Mouse (Mus musculus): ENCODE data around the gene Zan. TPM values are rescaled to one million over a fixed set of nuclear protein-coding genes. Genes with fewer than 3 reads are reported as not detected.

Gene Zan
- polyA plus RNA-seq, 1 experiment from 2014 or later: not detected

GRCm38 (mm10) chr5:137519691-137520550, 43.1 kb upstream of the Zan start:
- H3K27ac ChIP-seq (replicated peaks; ENCODE audit: low read depth, low read length): no peak overlapping the region
- no peak for ATAC-seq (ENCODE audit: insufficient number of reproducible peaks, low FRiP score, low TSS enrichment, low read depth)
- no peaks in the 10 kb centered on the region for H3K4me1 ChIP-seq (ENCODE audit: control insufficient read depth, insufficient read depth, low read length)

GRCm38 (mm10) chr5:137518436-137518835, 41.6 kb upstream of the Zan start, which contains the start of gene Gigyf1:
Gigyf1 (plus strand) TSS chr5:137518548.
- DNase-seq (ENCODE audit: low spot score): peak; percentile 39
- no peak within 1 kb of the TSS for H3K27ac ChIP-seq (replicated peaks; ENCODE audit: low read depth, low read length)
- H3K27me3 ChIP-seq (ENCODE audit: control insufficient read depth, insufficient read depth, low read length): no peaks in the 10 kb centered on the region
- peaks cover 38% of the 10 kb centered on the region for H3K36me3 ChIP-seq (ENCODE audit: control insufficient read depth, insufficient read depth, low read length)
- WGBS: 73% methylated on average over 5 of the region's 5 CpGs
- no peak within 1 kb of the TSS for H3K4me3 ChIP-seq (ENCODE audit: low read depth, low read length)
- no peak within 1 kb of the TSS for H3K4me2 ChIP-seq (ENCODE audit: low read depth, severe bottlenecking)
- no peaks in the 10 kb centered on the region for H3K4me1 ChIP-seq (ENCODE audit: control insufficient read depth, insufficient read depth, low read length)
- no peaks in the 10 kb centered on the region for H3K9me3 ChIP-seq (ENCODE audit: control insufficient read depth, low read length)
- no peak for ATAC-seq (ENCODE audit: insufficient number of reproducible peaks, low FRiP score, low TSS enrichment, low read depth)
- H3K9ac ChIP-seq (ENCODE audit: low read length): no peak within 1 kb of the TSS

More at GRCm38 (mm10) chr5:137519691-137520550, 43.1 kb upstream of the Zan start:
- 92% methylated on average over 27 of the region's 27 CpGs for WGBS
- Histone ChIP-seq H3K36me3 (ENCODE audit: control insufficient read depth, insufficient read depth, low read length) (peaks cover 45% of the 10 kb centered on the region), H3K4me3 (ENCODE audit: low read depth, low read length) (no peak overlapping the region), H3K27me3 (ENCODE audit: control insufficient read depth, insufficient read depth, low read length) (no peaks in the 10 kb centered on the region), H3K9ac (ENCODE audit: low read length) (no peak overlapping the region), H3K4me2 (ENCODE audit: low read depth, severe bottlenecking) (no peak overlapping the region), H3K9me3 (ENCODE audit: control insufficient read depth, low read length) (no peaks in the 10 kb centered on the region)
- no peak for DNase-seq (ENCODE audit: low spot score)

- WGBS: 95% methylated on average over 3 of the region's 3 CpGs
- no peak overlapping the region for H3K27ac ChIP-seq (replicated peaks; ENCODE audit: low read depth, low read length)
- no peak overlapping the region for H3K4me3 ChIP-seq (ENCODE audit: low read depth, low read length)
- H3K27me3 ChIP-seq (ENCODE audit: control insufficient read depth, insufficient read depth, low read length): no peaks in the 10 kb centered on the region
- ATAC-seq (ENCODE audit: insufficient number of reproducible peaks, low FRiP score, low TSS enrichment, low read depth) (no peak), DNase-seq (ENCODE audit: low spot score) (no peak)
- peaks cover 7% of the 10 kb centered on the region; the same call in 1 of the 2 replicates for H3K36me3 ChIP-seq (ENCODE audit: control insufficient read depth, insufficient read depth, low read length)
- H3K9me3 ChIP-seq (ENCODE audit: control insufficient read depth, low read length): no peaks in the 10 kb centered on the region
- H3K4me1 ChIP-seq (ENCODE audit: control insufficient read depth, insufficient read depth, low read length): peaks cover 20% of the 10 kb centered on the region
- no peak overlapping the region for H3K9ac ChIP-seq (ENCODE audit: low read length)
- H3K4me2 ChIP-seq (ENCODE audit: low read depth, severe bottlenecking): no peak overlapping the region
Observed at GRCm38 (mm10) chr5:137514811-137515210, 37.9 kb upstream of the Zan start.

GRCm38 (mm10) chr5:137513951-137514721, 37.3 kb upstream of the Zan start:
- no peaks in the 10 kb centered on the region for H3K9me3 ChIP-seq (ENCODE audit: control insufficient read depth, low read length)
- no peak for ATAC-seq (ENCODE audit: insufficient number of reproducible peaks, low FRiP score, low TSS enrichment, low read depth)
- H3K9ac ChIP-seq (ENCODE audit: low read length): no peak overlapping the region
- H3K36me3 ChIP-seq (ENCODE audit: control insufficient read depth, insufficient read depth, low read length): peaks cover 7% of the 10 kb centered on the region; the same call in 1 of the 2 replicates
- no peak overlapping the region for H3K27ac ChIP-seq (replicated peaks; ENCODE audit: low read depth, low read length)
- no peak for DNase-seq (ENCODE audit: low spot score)
- H3K4me2 ChIP-seq (ENCODE audit: low read depth, severe bottlenecking): no peak overlapping the region; the same call in 1 of the 2 replicates
- H3K4me3 ChIP-seq (ENCODE audit: low read depth, low read length): no peak overlapping the region
- peaks cover 20% of the 10 kb centered on the region for H3K4me1 ChIP-seq (ENCODE audit: control insufficient read depth, insufficient read depth, low read length)
- WGBS: 90% methylated on average over 12 of the region's 12 CpGs
- no peaks in the 10 kb centered on the region for H3K27me3 ChIP-seq (ENCODE audit: control insufficient read depth, insufficient read depth, low read length)

GRCm38 (mm10) chr5:137512847-137513794, 36.3 kb upstream of the Zan start:
- peaks cover 7% of the 10 kb centered on the region; the same call in 1 of the 2 replicates for H3K36me3 ChIP-seq (ENCODE audit: control insufficient read depth, insufficient read depth, low read length)
- H3K4me1 ChIP-seq (ENCODE audit: control insufficient read depth, insufficient read depth, low read length): peaks cover 20% of the 10 kb centered on the region
- DNase-seq (ENCODE audit: low spot score) (peak; percentile 77), ATAC-seq (ENCODE audit: insufficient number of reproducible peaks, low FRiP score, low TSS enrichment, low read depth) (0 out of 2 replicates have a peak, but pooled peaks have one; percentile 27)
- no peaks in the 10 kb centered on the region for H3K27me3 ChIP-seq (ENCODE audit: control insufficient read depth, insufficient read depth, low read length)
- 78% methylated on average over 11 of the region's 11 CpGs for WGBS
- H3K27ac ChIP-seq (replicated peaks; ENCODE audit: low read depth, low read length): no peak overlapping the region
- no peak overlapping the region for H3K9ac ChIP-seq (ENCODE audit: low read length)
- no peak overlapping the region for H3K4me2 ChIP-seq (ENCODE audit: low read depth, severe bottlenecking)
- H3K4me3 ChIP-seq (ENCODE audit: low read depth, low read length): no peak overlapping the region
- H3K9me3 ChIP-seq (ENCODE audit: control insufficient read depth, low read length): no peaks in the 10 kb centered on the region

GRCm38 (mm10) chr5:137511706-137512105, 34.8 kb upstream of the Zan start:
- peak overlapping the region; percentile 89 for H3K4me2 ChIP-seq (ENCODE audit: low read depth, severe bottlenecking)
- ATAC-seq (ENCODE audit: insufficient number of reproducible peaks, low FRiP score, low TSS enrichment, low read depth) (no peak), DNase-seq (ENCODE audit: low spot score) (no peak)
- peak overlapping the region; percentile 98 for H3K9ac ChIP-seq (ENCODE audit: low read length)
- peaks cover 20% of the 10 kb centered on the region for H3K4me1 ChIP-seq (ENCODE audit: control insufficient read depth, insufficient read depth, low read length)
- H3K4me3 ChIP-seq (ENCODE audit: low read depth, low read length): peak overlapping the region; percentile 98
- H3K36me3 ChIP-seq (ENCODE audit: control insufficient read depth, insufficient read depth, low read length): peaks cover 5% of the 10 kb centered on the region; the same call in 1 of the 2 replicates
- no peaks in the 10 kb centered on the region for H3K27me3 ChIP-seq (ENCODE audit: control insufficient read depth, insufficient read depth, low read length)
- H3K27ac ChIP-seq (replicated peaks; ENCODE audit: low read depth, low read length): no peak overlapping the region; the same call in 1 of the 2 replicates
- H3K9me3 ChIP-seq (ENCODE audit: control insufficient read depth, low read length): no peaks in the 10 kb centered on the region
- WGBS: 70% methylated on average over 3 of the region's 3 CpGs

GRCm38 (mm10) chr5:137510573-137511390, 33.9 kb upstream of the Zan start:
- ATAC-seq (ENCODE audit: insufficient number of reproducible peaks, low FRiP score, low TSS enrichment, low read depth): peak; percentile 44; the same call in 1 of the 2 replicates
- WGBS: 0% methylated on average over 42 of the region's 83 CpGs
- Histone ChIP-seq H3K27ac (replicated peaks; ENCODE audit: low read depth, low read length) (peak overlapping the region; percentile 76), H3K36me3 (ENCODE audit: control insufficient read depth, insufficient read depth, low read length) (peaks cover 5% of the 10 kb centered on the region; the same call in 1 of the 2 replicates), H3K4me3 (ENCODE audit: low read depth, low read length) (peak overlapping the region; percentile 98), H3K9ac (ENCODE audit: low read length) (peak overlapping the region; percentile 98), H3K4me1 (ENCODE audit: control insufficient read depth, insufficient read depth, low read length) (peaks cover 20% of the 10 kb centered on the region), H3K9me3 (ENCODE audit: control insufficient read depth, low read length) (no peaks in the 10 kb centered on the region), H3K4me2 (ENCODE audit: low read depth, severe bottlenecking) (peak overlapping the region; percentile 89), H3K27me3 (ENCODE audit: control insufficient read depth, insufficient read depth, low read length) (no peaks in the 10 kb centered on the region)
- peak; percentile 44 for DNase-seq (ENCODE audit: low spot score)

Data from limb, embryonic 11.5 days (tissue).